Mouse (Mus musculus): Measurements from ENCODE around the gene Pipox.

Gene Pipox

GRCm38 (mm10) chr11:77893787-77894718 is at the start of gene Pipox:
Pipox (minus strand) TSS chr11:77894096.
- no peak for DNase-seq (ENCODE audit: low read depth, low spot score)

DNA sequence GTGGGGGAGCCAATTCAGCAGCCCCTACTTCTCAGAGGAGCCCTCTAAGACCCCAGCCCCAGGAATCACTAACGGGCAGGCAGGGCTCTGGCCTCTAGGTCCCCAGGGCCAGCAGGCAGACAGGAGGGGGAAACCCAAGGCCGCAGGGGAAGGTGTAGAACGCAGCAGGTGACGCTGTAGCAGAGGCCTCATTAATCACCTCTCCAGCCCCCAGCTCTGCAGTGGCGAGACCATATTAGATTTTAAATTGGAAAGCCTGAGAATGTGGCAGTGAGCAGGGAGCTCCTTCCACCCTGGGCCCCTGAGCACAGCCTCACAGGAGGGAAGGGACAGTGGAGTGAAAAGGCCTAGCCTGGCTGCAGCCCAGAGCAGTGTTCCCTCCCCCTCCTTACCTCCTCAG is 48.3 kb upstream of the Pipox start:
- no peak for DNase-seq (ENCODE audit: low read depth, low spot score)

DNA sequence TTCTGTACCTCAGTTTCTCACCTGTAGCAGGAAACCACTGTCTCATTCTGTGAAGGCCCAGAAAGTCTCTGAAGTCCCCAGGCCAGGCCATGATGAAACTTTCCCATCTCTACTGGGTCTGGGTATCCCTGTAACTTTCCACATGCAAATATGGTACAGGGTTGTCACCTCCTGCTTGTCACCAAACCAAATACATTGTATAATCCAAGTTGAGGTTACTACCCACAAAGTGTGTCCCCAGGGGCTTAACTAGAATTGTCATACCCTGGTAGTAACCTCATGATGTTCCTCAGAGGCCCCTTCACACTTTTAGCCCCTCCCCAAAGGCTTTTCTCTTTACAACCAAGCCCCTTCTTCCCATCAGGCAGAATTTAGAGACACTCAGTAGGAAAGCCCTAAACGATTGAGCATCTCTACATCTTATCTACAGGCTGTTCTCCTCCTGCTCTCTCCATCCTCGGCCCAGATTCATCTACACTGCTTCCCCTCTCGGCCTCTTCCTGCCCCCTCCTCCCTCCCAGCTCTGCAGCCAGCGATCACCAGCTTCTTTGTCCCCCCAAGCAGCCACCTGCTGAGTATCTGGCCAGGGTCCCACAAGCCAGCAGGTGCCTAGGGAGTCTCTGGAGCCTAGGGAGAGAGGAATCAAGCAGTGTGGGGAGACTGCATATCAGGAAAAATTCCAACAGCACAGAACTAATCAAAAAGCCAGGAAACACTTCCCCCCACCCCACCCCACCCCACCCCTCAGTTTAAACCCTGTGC is 43.9 kb upstream of the Pipox start:
- no peak for DNase-seq (ENCODE audit: low read depth, low spot score)

DNA sequence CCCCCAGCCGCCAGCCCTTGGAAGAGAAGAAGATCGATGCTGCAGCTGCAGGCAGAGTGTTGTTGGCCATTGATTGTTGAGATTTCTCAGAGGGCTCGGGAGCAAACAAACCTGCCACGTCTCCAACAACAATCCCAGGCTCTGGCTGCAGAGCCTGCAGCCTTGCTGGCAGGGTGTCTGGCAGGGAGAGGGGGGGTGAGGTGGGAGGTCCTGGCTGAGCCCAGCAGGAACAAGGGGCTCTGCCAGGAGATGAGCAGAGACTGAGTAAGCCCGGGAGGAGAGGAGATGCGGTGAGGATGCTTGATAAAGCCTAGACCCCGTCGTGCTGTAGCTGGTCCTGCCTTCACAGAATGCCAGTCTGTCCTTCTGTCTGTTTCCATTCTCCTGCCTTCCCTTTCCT is 43.0 kb upstream of the Pipox start:
- DNase-seq (ENCODE audit: low read depth, low spot score) = no peak

GRCm38 (mm10) chr11:77934568-77935311 is 40.8 kb upstream of the Pipox start:
- no peak for DNase-seq (ENCODE audit: low read depth, low spot score)

DNA sequence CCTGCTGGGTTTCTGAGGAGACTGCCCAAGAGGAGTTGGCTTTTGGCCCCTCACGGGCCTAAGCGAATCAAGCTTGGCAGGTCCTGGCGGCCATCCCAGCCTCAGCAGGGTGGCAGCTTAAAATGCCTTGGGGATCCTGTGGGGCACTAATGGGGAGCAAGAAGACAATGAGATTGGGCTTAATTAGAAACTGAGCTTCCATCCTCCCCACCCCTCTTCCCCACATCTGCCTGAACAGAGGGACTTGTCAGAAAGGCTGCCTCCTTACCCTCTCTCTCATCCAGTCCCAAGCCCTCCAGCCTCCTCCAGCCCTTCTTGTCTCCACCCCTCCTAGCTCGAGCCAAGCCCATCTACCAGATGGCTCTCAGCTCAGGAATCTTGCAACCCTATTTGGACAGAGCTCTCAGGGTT is 40.2 kb upstream of the Pipox start:
- DNase-seq (ENCODE audit: low read depth, low spot score) = no peak

- no peak for DNase-seq (ENCODE audit: low read depth, low spot score)
These were observed 38.7 kb upstream of the Pipox start for GRCm38 (mm10) chr11:77932576-77932975.

GRCm38 (mm10) chr11:77931541-77932433 is 37.9 kb upstream of the Pipox start:
- peak; percentile 5 for DNase-seq (ENCODE audit: low read depth, low spot score)

DNA sequence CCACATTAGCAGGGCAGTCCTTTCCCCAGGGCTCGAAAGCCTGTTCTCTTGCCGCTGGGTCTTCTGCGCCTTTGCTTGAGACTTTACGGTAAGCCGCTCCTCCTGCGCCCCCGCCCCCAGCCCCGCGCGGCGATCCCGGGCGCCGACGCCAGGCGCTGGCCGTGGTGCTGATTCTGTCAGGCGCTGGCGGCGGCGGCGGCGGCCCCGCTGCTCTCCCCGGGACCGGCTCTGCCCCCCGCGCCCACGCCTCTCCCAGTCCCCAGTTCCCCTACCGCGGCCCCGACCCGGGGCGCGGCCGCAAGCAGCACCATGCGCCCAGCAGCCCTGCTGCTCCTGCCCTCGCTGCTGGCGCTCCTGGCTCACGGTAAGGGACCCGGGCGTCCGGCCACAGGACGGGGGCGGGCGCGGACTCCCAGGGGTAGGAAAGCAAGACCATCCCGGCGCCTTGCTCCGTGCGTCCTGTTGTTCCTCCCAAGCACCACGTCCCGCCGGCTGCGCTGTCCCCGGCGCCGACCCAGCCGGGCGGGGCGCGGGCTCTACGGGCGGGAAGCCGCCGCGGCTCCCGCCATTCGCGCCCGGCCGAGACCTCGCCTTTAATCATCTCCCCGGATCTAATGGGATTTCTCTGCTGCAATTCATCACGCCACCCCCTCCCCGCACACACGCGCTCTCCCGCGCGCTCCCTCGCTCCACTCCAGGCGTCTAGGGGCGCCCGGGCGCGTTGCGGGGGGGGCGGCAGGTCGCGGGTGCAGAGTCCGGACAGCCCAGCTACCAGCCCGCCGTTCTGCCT is 37.0 kb upstream of the Pipox start, which contains the start of gene Sez6:
Sez6 (plus strand) TSS at position 50 of the 790 bp plus-strand sequence.
- DNase-seq (ENCODE audit: low read depth, low spot score) = peak; percentile 81

DNA sequence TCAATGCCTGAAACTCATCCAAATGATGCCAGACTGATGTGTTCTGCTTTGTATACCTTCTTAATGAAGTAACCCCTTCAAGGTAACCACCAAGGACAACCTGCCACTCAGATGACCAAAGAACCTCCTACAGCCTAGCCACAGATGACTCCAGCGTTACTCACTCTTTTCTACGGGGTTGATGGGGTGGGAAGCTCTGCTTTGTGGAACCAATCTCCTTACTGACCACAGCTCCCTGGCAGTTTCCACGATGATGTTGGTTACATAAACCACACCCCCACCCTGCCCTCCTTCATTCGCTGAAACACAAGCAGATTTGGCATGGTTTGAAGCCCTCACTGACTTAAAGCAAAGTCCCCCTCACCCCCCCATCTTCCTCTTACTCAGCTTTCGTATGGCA is 33.9 kb upstream of the Pipox start:
- no peak for DNase-seq (ENCODE audit: low read depth, low spot score)

DNA sequence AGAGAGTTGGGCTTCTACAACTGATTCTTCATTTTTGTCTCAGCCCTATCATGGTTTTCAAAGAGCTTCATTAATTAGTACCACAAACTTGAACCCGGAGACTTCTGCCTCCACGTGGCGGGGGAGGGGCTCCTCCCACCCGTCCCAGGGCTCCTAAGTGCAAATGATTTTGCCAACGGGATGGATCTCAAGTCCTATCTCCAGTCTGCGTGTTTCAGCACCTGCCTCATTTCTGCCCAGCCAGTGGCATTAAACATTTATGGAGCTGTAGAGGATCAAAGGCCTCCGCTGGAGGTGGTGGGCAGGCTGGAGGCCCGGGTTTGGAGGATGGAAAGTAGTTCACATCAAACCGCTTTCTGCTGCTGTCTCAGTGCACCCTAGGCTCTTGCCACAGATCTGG is 32.8 kb upstream of the Pipox start:
- DNase-seq (ENCODE audit: low read depth, low spot score) = no peak

DNA sequence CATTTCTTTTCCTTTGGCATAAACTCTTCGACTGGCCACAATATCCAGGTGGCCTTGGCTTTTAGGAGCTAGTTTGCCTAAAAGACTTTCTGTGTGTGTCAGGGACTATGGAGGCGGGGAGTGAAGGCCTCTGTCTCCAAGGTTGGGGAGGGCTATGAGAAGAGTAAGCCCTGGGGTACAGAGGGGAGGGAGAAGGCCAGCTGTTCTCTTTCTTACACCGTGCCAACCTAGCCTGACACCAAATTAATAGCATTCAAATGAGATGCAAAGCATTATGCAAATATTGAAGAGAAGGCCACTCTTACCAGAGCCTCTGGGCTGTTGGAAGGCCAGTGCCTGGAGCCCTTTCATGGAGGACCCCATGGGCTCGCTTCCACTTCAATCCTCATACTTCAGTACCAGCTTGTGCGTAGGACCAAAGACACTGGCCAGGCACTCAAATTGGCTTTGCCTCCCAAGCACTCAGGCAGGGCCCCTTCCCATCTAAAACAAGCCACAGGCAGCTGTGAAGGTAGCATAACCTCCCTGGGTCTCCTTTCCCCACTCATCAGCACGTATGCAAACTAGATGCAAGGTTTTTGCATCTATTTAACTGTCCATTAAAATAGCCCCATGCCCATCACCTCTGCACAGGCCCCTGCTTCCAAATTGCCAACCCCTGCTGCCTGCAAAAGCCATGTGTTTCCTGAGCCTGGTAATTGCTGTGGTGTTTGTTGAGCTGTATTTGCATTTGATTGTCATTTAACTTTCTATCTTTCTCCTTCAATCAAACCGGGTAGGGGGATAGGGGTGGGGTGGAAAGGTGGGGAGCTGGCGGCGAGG is 32.2 kb upstream of the Pipox start:
- DNase-seq (ENCODE audit: low read depth, low spot score) = no peak

- no peak for DNase-seq (ENCODE audit: low read depth, low spot score)
These were observed 29.4 kb upstream of the Pipox start for GRCm38 (mm10) chr11:77923285-77923684.

DNA sequence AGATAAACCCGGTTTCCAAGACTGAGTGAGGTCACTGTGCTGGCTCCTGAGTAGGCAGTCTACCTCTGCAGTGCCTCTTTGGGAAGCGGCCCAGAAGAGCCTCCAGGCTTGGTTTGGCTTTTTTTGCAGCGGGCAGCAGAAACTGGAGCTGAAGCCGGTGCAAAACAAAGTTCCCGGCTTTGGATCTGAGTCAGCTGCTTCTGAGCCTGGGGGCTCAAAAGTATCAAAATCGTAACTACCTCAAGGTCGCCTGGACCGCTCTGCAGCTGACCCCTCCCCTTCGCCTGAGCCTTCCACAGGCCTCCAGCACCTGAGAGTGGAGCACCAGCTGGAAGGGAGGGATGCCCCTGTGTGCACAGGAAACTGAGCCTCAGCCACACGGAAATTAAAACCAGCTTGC is 23.3 kb upstream of the Pipox start:
- DNase-seq (ENCODE audit: low read depth, low spot score) = no peak

GRCm38 (mm10) chr11:77916741-77917140 is 22.8 kb upstream of the Pipox start:
- DNase-seq (ENCODE audit: low read depth, low spot score) = no peak

- no peak for DNase-seq (ENCODE audit: low read depth, low spot score)
These were observed 20.8 kb upstream of the Pipox start for GRCm38 (mm10) chr11:77914598-77915260.

DNA sequence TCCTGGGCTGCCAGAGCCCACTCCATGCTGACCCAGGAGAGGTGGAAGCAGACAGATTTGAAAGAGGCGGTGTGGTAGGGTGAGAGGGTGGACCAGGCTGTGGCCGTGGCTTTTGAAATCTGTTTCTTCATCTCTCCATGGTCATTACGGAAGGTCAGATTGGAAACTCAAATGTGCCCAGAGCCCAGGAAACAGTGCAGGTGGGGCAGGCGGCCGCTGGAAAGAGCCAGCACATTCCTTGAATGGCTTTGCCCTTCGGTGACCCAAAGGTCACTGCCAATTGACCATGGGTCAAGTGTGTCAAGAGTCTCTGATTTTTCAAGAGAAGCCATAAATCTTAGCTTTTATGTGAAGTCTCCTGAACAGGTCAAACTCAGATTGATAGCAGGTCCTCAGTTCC is 19.6 kb upstream of the Pipox start:
- no peak for DNase-seq (ENCODE audit: low read depth, low spot score)

GRCm38 (mm10) chr11:77909776-77910175 is 15.9 kb upstream of the Pipox start:
- no peak for DNase-seq (ENCODE audit: low read depth, low spot score)

GRCm38 (mm10) chr11:77909376-77909775 is 15.5 kb upstream of the Pipox start:
- DNase-seq (ENCODE audit: low read depth, low spot score) = no peak
